Mouse (Mus musculus) forebrain, embryonic 11.5 days (tissue): ENCODE measurements around the gene Mrc1. TPM values are rescaled to one million over a fixed set of nuclear protein-coding genes. Genes with fewer than 3 reads are reported as not detected.
"Not testable (repeated sequence)": the region's sequence is repeated elsewhere in the genome, so short reads cannot be mapped to it uniquely, and the experiment has no call there.

Experiments
- ATAC-seq: fragments of 200-750 bp; cut with Nextera tagmentation; replicated peaks from 2 replicates; pipeline ENCODE4 v1.8.0; 2017; ENCODE audit warnings: moderate TSS enrichment; ENCODE audit not compliant: low FRiP score
- DNase-seq: peaks from one replicate; pipeline ENCODE4 v3.0.0-alpha.2; 2017; ENCODE audit warnings: low spot score
- H3K27ac ChIP-seq: fragments of 300-500 bp; sonication (generic); 2 replicates; pipeline ENCODE4 v1.5.1; 2014; ENCODE audit warnings: low read depth, low read length
- H3K27me3 ChIP-seq: fragments of 300-500 bp; sonication (generic); 2 replicates; pipeline ENCODE4 v1.6.1; 2014; ENCODE audit warnings: mild to moderate bottlenecking, low read length, mixed read lengths; ENCODE audit not compliant: control insufficient read depth, insufficient read depth
- H3K36me3 ChIP-seq: fragments of 300-500 bp; sonication (generic); 2 replicates; pipeline ENCODE4 v1.6.1; 2014; ENCODE audit warnings: mild to moderate bottlenecking, low read length, moderate library complexity, mixed read lengths; ENCODE audit not compliant: control insufficient read depth, insufficient read depth
- H3K4me1 ChIP-seq: fragments of 300-500 bp; sonication (generic); replicated peaks from 2 replicates; pipeline ENCODE4 v1.6.1; 2014; ENCODE audit warnings: low read length, mixed read lengths; ENCODE audit not compliant: control insufficient read depth, insufficient read depth
- H3K4me2 ChIP-seq: fragments of 300-500 bp; sonication (generic); 2 replicates; pipeline ENCODE4 v1.6.1; 2014; ENCODE audit warnings: low read depth, mild to moderate bottlenecking, low read length, moderate library complexity, mixed read lengths; ENCODE audit not compliant: severe bottlenecking
- H3K4me3 ChIP-seq: fragments of 300-500 bp; sonication (generic); 2 replicates; pipeline ENCODE4 v1.5.1; 2014; ENCODE audit warnings: low read depth, low read length
- H3K9ac ChIP-seq: fragments of 300-500 bp; sonication (generic); 2 replicates; pipeline ENCODE4 v1.6.1; 2014; ENCODE audit warnings: low read length
- H3K9me3 ChIP-seq: fragments of 300-500 bp; sonication (generic); 2 replicates; pipeline ENCODE4 v1.6.1; 2016; ENCODE audit warnings: low read length, mixed read lengths; ENCODE audit not compliant: control insufficient read depth
- WGBS: fragments of 180-500 bp; shearing (Covaris S2); extraction: QIAGEN DNeasy Blood & Tissue Kit; methylation state at CpG from one replicate; pipeline ENCODE4 v1.1.7; 2014; 5-methylcytosine and 5-hydroxymethylcytosine counted together
- polyA plus RNA-seq: library from polyadenylated mRNA; unstranded; fragments of >200 nt; fragmentation: Nextera tagmentation; extraction: Ambion mirVana; gene quantifications from 2 replicates; pipeline ENCODE4 v1.2.1, GENCODE M21; 2014

The Mrc1 gene
- 3.8 and 4.0 TPM in 2 replicates for polyA plus RNA-seq

GRCm38 (mm10) chr2:14229149-14229548 is at the start of gene Mrc1:
TSS of gene Mrc1 (plus strand) at chr2:14229392.
- no peak for ATAC-seq
- H3K4me2 ChIP-seq: no peak within 1 kb of the TSS
- H3K36me3 ChIP-seq: no peaks in the 10 kb centered on the region
- H3K4me3 ChIP-seq: no peak within 1 kb of the TSS
- DNase-seq: no peak
- H3K27ac ChIP-seq: no peak within 1 kb of the TSS
- no peak within 1 kb of the TSS for H3K9ac ChIP-seq
- H3K27me3 ChIP-seq: no peaks in the 10 kb centered on the region
- WGBS: 68% methylated on average over 3 of the region's 3 CpGs
- H3K4me1 ChIP-seq: no peaks in the 10 kb centered on the region
- H3K9me3 ChIP-seq: no peaks in the 10 kb centered on the region

DNA sequence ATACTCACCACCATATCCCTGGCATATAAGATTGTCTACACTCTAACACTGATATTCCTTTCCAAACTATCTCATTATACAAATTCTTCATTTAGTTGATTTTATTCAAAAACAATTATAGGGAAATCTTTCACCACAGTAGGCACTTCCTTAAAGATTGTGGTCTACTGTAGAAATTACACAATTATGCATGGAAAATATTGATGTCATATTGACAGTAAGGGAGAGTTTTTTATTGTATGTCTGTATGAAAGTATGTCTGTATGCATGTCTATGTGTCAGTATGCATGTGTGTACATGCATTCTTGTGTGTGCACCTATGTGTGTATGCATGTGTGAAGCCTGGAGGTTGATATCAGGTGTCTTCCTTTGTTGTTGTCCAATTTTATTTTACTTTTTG is 44.8 kb upstream of the Mrc1 start:
- Histone ChIP-seq H3K27me3 (no peaks in the 10 kb centered on the region), H3K9ac (no peak overlapping the region), H3K9me3 (no peaks in the 10 kb centered on the region), H3K4me1 (no peaks in the 10 kb centered on the region), H3K36me3 (no peaks in the 10 kb centered on the region), H3K27ac (no peak overlapping the region), H3K4me3 (no peak overlapping the region), H3K4me2 (no peak overlapping the region)
- no peak for DNase-seq
- ATAC-seq: no peak

GRCm38 (mm10) chr2:14190684-14191083 is 38.5 kb upstream of the Mrc1 start:
- whole genome bisulfite sequencing: 84% methylated on average over 4 of the region's 4 CpGs
- no peak overlapping the region for H3K27ac ChIP-seq
- no peaks in the 10 kb centered on the region for H3K9me3 ChIP-seq
- H3K4me1 ChIP-seq: no peaks in the 10 kb centered on the region
- no peak overlapping the region for H3K9ac ChIP-seq
- DNase-seq (no peak), ATAC-seq (no peak)
- H3K36me3 ChIP-seq: no peaks in the 10 kb centered on the region
- H3K4me2 ChIP-seq: no peak overlapping the region
- H3K27me3 ChIP-seq: no peaks in the 10 kb centered on the region
- no peak overlapping the region for H3K4me3 ChIP-seq

DNA sequence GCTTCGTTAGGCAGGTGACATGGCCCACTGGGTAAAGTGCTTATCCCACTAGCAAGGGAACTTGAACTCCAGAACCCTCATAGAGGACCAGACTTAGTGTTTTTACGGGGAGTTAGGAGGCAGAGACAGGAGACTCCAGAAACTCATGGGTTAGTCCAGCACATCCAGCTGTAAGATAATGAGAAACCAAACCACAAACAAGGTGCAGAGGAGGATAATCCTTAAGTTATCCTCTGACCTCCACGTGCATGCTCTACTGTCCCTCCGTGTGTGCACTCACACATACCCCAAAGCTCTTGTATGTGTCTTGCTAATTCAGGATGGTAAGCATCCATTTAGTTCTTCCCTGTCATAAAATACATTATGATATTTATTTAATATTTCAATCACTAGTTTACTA is 37.6 kb upstream of the Mrc1 start:
- Histone ChIP-seq H3K36me3 (no peaks in the 10 kb centered on the region), H3K27ac (no peak overlapping the region), H3K4me1 (no peaks in the 10 kb centered on the region), H3K27me3 (no peaks in the 10 kb centered on the region), H3K9ac (no peak overlapping the region), H3K9me3 (no peaks in the 10 kb centered on the region), H3K4me2 (no peak overlapping the region), H3K4me3 (no peak overlapping the region)
- DNase-seq (no peak), ATAC-seq (no peak)
- 81% methylated on average over 4 of the region's 4 CpGs for WGBS

DNA sequence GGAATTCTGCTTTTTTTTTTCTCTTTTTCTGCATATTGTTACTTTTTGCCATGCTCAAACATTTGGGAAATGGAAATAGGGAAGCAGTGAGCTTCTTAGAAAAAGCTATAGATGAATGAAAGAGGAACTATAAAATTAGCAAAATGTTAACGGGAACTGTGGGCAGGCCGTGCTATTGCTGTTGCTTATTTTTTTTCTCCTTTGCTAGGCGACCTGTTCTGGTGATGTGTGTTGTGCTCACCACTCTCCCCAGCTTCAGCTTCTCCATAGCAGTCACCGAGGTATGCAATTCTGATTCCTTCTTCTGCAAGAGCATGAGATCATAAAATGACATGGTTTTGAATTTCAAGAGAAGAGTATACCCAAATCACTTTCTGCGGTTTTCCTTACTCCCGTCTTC is 37.1 kb upstream of the Mrc1 start:
- Histone ChIP-seq H3K27me3 (no peaks in the 10 kb centered on the region), H3K4me2 (no peak overlapping the region), H3K4me3 (no peak overlapping the region), H3K27ac (no peak overlapping the region), H3K9ac (no peak overlapping the region), H3K9me3 (no peaks in the 10 kb centered on the region), H3K4me1 (no peaks in the 10 kb centered on the region), H3K36me3 (no peaks in the 10 kb centered on the region)
- WGBS: 85% methylated on average over 6 of the region's 6 CpGs
- DNase-seq (no peak), ATAC-seq (no peak)

- H3K27me3 ChIP-seq, H3K9me3 ChIP-seq, ATAC-seq, H3K4me3 ChIP-seq, H3K27ac ChIP-seq, H3K4me2 ChIP-seq, H3K4me1 ChIP-seq, H3K9ac ChIP-seq, H3K36me3 ChIP-seq, DNase-seq: not testable (repeated sequence)
- WGBS: no CpG with 5 or more reads among the region's 2 CpGs
Observed at GRCm38 (mm10) chr2:14198325-14198903, 30.8 kb upstream of the Mrc1 start.

DNA sequence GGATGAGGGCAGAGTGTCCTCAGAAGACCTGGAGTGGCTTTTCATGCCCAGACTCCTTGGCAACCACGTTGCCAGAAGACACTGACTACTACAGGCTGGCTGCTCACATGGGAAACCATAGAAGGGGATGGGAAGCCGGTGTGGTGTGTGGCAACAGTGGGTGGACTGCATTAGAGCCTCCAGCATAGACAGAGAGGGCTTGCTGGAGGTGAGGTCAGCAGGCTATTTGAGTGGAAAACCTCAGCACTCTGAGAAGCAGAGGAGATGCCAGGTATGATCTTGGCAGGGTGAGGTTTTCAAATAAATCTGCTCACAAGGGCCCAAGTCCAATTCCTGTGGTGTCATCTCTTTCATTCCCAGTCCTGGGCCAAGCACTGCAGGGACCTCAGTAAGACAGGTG is 29.6 kb upstream of the Mrc1 start:
- Histone ChIP-seq H3K27me3 (no peaks in the 10 kb centered on the region), H3K4me3 (no peak overlapping the region), H3K36me3 (no peaks in the 10 kb centered on the region), H3K27ac (no peak overlapping the region), H3K4me1 (no peaks in the 10 kb centered on the region), H3K9me3 (no peaks in the 10 kb centered on the region), H3K4me2 (no peak overlapping the region), H3K9ac (no peak overlapping the region)
- DNase-seq (no peak), ATAC-seq (no peak)
- WGBS: 57% methylated on average over 2 of the region's 2 CpGs

DNA sequence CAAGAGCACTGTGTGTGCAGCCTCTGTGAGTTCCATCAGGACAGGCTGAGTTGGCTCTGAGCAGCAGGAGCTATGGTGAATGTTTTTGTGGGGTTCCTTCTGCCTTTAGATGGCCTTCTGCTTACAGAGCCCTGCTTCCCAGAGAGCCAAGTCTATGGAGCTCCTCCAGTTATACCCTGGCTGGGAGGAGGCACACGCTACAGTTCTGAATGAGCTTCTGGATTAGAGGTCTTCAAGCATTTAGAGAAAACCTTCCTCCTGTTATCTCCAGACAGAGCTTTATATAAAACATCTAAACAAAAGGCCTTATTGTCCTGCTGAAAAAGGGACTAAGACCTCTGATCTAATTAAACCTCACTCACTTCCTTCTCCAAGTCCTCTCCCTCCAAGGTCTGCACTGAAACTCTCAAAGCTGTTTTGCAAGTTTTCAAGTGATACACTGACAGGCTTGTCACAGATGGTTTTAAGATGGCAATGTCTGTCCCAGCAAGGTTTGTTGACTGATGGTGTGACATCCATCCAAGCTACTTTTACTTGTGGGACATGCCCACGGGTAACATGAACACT is 28.2 kb upstream of the Mrc1 start:
- WGBS: no CpG with 5 or more reads among the region's 2 CpGs
- H3K9me3 ChIP-seq, H3K4me2 ChIP-seq, H3K36me3 ChIP-seq, ATAC-seq, H3K27me3 ChIP-seq, DNase-seq, H3K4me3 ChIP-seq, H3K9ac ChIP-seq, H3K27ac ChIP-seq, H3K4me1 ChIP-seq: not testable (repeated sequence)

- Histone ChIP-seq H3K36me3 (no peaks in the 10 kb centered on the region), H3K4me2 (no peak overlapping the region), H3K9me3 (no peaks in the 10 kb centered on the region), H3K4me1 (no peaks in the 10 kb centered on the region), H3K27ac (no peak overlapping the region), H3K9ac (no peak overlapping the region), H3K27me3 (no peaks in the 10 kb centered on the region), H3K4me3 (no peak overlapping the region)
- DNase-seq: no peak
- WGBS: 88% methylated on average over 1 of the region's 1 CpGs
- no peak for ATAC-seq
Observed at GRCm38 (mm10) chr2:14204308-14204707, 24.9 kb upstream of the Mrc1 start.
